Mouse (Mus musculus): ENCODE results near the gene Gm20481. TPM values are rescaled to one million over a fixed set of nuclear protein-coding genes. Genes with fewer than 3 reads are reported as not detected.
"Not testable (repeated sequence)": the region's sequence is repeated elsewhere in the genome, so short reads cannot be mapped to it uniquely, and the experiment has no call there.

The Gm20481 gene
- polyA plus RNA-seq, 1 experiment from 2014 or later = not detected

- ATAC-seq (ENCODE audit: low FRiP score, low TSS enrichment) = no peak
- no peak for DNase-seq (ENCODE audit: low spot score)
- Histone ChIP-seq H3K4me1 (replicated peaks; ENCODE audit: control insufficient read depth, insufficient read depth) (no peaks in the 10 kb centered on the region; the same call in 1 of the 2 replicates), H3K27me3 (ENCODE audit: control insufficient read depth, insufficient read depth, low read length) (no peaks in the 10 kb centered on the region), H3K36me3 (ENCODE audit: control insufficient read depth, insufficient read depth, low read length) (no peaks in the 10 kb centered on the region; the same call in 1 of the 2 replicates), H3K4me2 (replicated peaks; ENCODE audit: low read depth) (no peak overlapping the region), H3K9me3 (ENCODE audit: control insufficient read depth, low read length) (no peaks in the 10 kb centered on the region), H3K4me3 (ENCODE audit: low read depth, low read length) (no peak overlapping the region), H3K9ac (ENCODE audit: low read length) (no peak overlapping the region), H3K27ac (replicated peaks) (no peak overlapping the region)
- no peak for TF ChIP-seq CTCF (IDR thresholded peaks at IDR 0.05; ENCODE audit: low read depth)
- TF ChIP-seq EP300 (optimal IDR thresholded peaks at IDR 0.05) = no peak
Measured at GRCm38 (mm10) chr17:34994751-34995150, 25.0 kb downstream of the Gm20481 start.

- TF ChIP-seq CTCF (IDR thresholded peaks at IDR 0.05; ENCODE audit: low read depth) = 0 out of 2 replicates have a peak, but pooled peaks have one; percentile 6
- not testable (repeated sequence) for H3K9me3 ChIP-seq (ENCODE audit: control insufficient read depth, low read length); H3K27me3 ChIP-seq (ENCODE audit: control insufficient read depth, insufficient read depth, low read length); DNase-seq (ENCODE audit: low spot score); H3K9ac ChIP-seq (ENCODE audit: low read length); H3K4me1 ChIP-seq (replicated peaks; ENCODE audit: control insufficient read depth, insufficient read depth); ATAC-seq (ENCODE audit: low FRiP score, low TSS enrichment); H3K36me3 ChIP-seq (ENCODE audit: control insufficient read depth, insufficient read depth, low read length); H3K4me2 ChIP-seq (replicated peaks; ENCODE audit: low read depth); H3K27ac ChIP-seq (replicated peaks); H3K4me3 ChIP-seq (ENCODE audit: low read depth, low read length)
- 81% methylated on average over 4 of the region's 4 CpGs for WGBS
Measured at GRCm38 (mm10) chr17:34995192-34995591, 25.5 kb downstream of the Gm20481 start.

- H3K9me3 ChIP-seq (ENCODE audit: control insufficient read depth, low read length); H3K27ac ChIP-seq (replicated peaks); DNase-seq (ENCODE audit: low spot score); ATAC-seq (ENCODE audit: low FRiP score, low TSS enrichment); H3K4me3 ChIP-seq (ENCODE audit: low read depth, low read length); H3K4me2 ChIP-seq (replicated peaks; ENCODE audit: low read depth); H3K4me1 ChIP-seq (replicated peaks; ENCODE audit: control insufficient read depth, insufficient read depth); H3K36me3 ChIP-seq (ENCODE audit: control insufficient read depth, insufficient read depth, low read length); H3K27me3 ChIP-seq (ENCODE audit: control insufficient read depth, insufficient read depth, low read length); H3K9ac ChIP-seq (ENCODE audit: low read length): not testable (repeated sequence)
- 89% methylated on average over 4 of the region's 4 CpGs for WGBS
Measured at GRCm38 (mm10) chr17:34995927-34996326, 26.2 kb downstream of the Gm20481 start.

GRCm38 (mm10) chr17:34996411-34997141 lies 26.9 kb downstream of the Gm20481 start:
- DNase-seq (ENCODE audit: low spot score) (no peak), ATAC-seq (ENCODE audit: low FRiP score, low TSS enrichment) (no peak)
- TF ChIP-seq CTCF (IDR thresholded peaks at IDR 0.05; ENCODE audit: low read depth) = no peak
- no peak for TF ChIP-seq EP300 (optimal IDR thresholded peaks at IDR 0.05)
- Histone ChIP-seq H3K36me3 (ENCODE audit: control insufficient read depth, insufficient read depth, low read length) (no peaks in the 10 kb centered on the region; the same call in 1 of the 2 replicates), H3K9ac (ENCODE audit: low read length) (no peak overlapping the region), H3K27me3 (ENCODE audit: control insufficient read depth, insufficient read depth, low read length) (no peaks in the 10 kb centered on the region), H3K9me3 (ENCODE audit: control insufficient read depth, low read length) (no peaks in the 10 kb centered on the region), H3K4me1 (replicated peaks; ENCODE audit: control insufficient read depth, insufficient read depth) (no peaks in the 10 kb centered on the region; the same call in 1 of the 2 replicates), H3K4me2 (replicated peaks; ENCODE audit: low read depth) (no peak overlapping the region), H3K27ac (replicated peaks) (no peak overlapping the region), H3K4me3 (ENCODE audit: low read depth, low read length) (no peak overlapping the region)
- 84% methylated on average over 12 of the region's 14 CpGs for WGBS

GRCm38 (mm10) chr17:34997142-34997483 lies 27.4 kb downstream of the Gm20481 start:
- 83% methylated on average over 5 of the region's 5 CpGs for WGBS
- no peak overlapping the region for H3K4me3 ChIP-seq (ENCODE audit: low read depth, low read length)
- H3K27ac ChIP-seq (replicated peaks) = no peak overlapping the region
- TF ChIP-seq CTCF (IDR thresholded peaks at IDR 0.05; ENCODE audit: low read depth) (no peak), EP300 (optimal IDR thresholded peaks at IDR 0.05) (no peak)
- H3K4me2 ChIP-seq (replicated peaks; ENCODE audit: low read depth) = no peak overlapping the region
- H3K4me1 ChIP-seq (replicated peaks; ENCODE audit: control insufficient read depth, insufficient read depth) = peaks cover under 1% of the 10 kb centered on the region; the same call in 1 of the 2 replicates
- no peaks in the 10 kb centered on the region for H3K36me3 ChIP-seq (ENCODE audit: control insufficient read depth, insufficient read depth, low read length)
- no peak for DNase-seq (ENCODE audit: low spot score)
- H3K27me3 ChIP-seq (ENCODE audit: control insufficient read depth, insufficient read depth, low read length) = no peaks in the 10 kb centered on the region
- no peak for ATAC-seq (ENCODE audit: low FRiP score, low TSS enrichment)
- H3K9me3 ChIP-seq (ENCODE audit: control insufficient read depth, low read length) = no peaks in the 10 kb centered on the region
- H3K9ac ChIP-seq (ENCODE audit: low read length) = no peak overlapping the region
